Mouse (Mus musculus) lung, adult 2 months (tissue): ENCODE results near the gene Cop1.

ENCODE experiments used
- CTCF ChIP-seq: fragments of 200-500 bp; IDR thresholded peaks from 2 replicates; pipeline ENCODE4 v1.5.1; 2011; ENCODE audit warnings: mild to moderate bottlenecking, low read length, control low read depth; ENCODE audit not compliant: insufficient read depth
- POLR2A ChIP-seq: fragments of 200-500 bp; IDR thresholded peaks from 2 replicates; pipeline ENCODE4 v1.6.1; 2011; ENCODE audit warnings: low read depth, mild to moderate bottlenecking, control low read depth, low read length, borderline replicate concordance; ENCODE audit errors: extremely low read depth

DNA sequence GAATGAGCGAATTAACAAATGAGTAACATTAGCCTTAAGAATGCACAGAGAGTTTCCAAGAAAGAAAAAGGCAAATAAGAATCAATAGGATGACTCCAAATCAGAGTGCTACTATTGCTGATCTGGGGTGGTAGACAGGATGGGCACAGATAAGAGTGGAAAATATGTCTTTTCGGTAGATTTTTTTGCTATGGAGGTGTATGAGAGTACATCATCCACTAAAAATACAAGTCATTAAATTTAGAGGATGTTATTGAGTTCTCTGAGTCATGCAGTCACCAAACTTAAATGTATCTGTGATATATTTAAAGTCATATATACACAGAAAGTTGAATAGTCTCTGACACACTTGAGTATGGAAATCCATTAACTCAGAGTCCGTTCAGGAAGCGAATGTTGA lies 14.7 kb upstream of the Cop1 start:
- TF ChIP-seq CTCF (no peak), POLR2A (no peak)
